ENCODE assay signal across 21 mouse cellular contexts in the genomic region with DNA sequence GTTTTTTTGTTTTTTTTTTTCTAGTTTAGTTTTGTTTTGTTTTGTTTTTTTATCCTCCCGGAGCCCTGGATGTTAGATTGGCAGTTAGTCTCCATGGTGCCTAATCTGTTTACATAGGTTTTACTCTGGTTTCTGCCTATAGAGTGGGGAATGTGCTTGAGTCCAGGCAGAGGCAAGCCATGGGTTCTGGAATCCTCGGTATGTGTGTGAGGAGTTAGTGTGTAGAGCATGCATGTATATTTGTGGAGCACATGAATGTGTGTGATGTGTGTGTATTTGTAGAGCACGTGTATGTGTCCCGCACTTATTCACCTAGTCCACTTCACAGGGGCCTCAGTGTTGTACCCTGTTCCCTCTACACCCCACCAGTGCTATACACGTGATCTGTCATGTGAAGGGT. TPM values are rescaled to one million over a fixed set of nuclear protein-coding genes. Genes with fewer than 3 reads are reported as not detected.
DNase-seq lines count a peak whose midpoint lies in the region; ATAC-seq and TF ChIP-seq lines count a peak whose summit lies in the region.
"Had no signal": no experiment of that assay in that cellular context is flagged by ENCODE, and none has a peak within 500 bp of the region (broad histone marks: within the 10 kb centered on the region; RNA-seq: fewer than 3 reads in every experiment).

No protein-coding gene starts in this region.

- no peaks in the 10 kb centered on the region for H3K27me3 ChIP-seq in limb, embryonic 15.5 days
- no peaks in the 10 kb centered on the region for H3K27me3 ChIP-seq in limb, embryonic 10.5 days (ENCODE audit: low read depth, poor library complexity, severe bottlenecking)
- no peaks in the 10 kb centered on the region for H3K27me3 ChIP-seq in midbrain, embryonic 11.5 days (ENCODE audit: control insufficient read depth, insufficient read depth, low read length)
- H3K27me3 ChIP-seq in midbrain, embryonic 16.5 days (ENCODE audit: control insufficient read depth, insufficient read depth, low read depth, low read length) = no peaks in the 10 kb centered on the region
- H3K27me3 ChIP-seq in cerebellum, adult 2 months (ENCODE audit: control insufficient read depth, insufficient read depth, low read length) = no peaks in the 10 kb centered on the region; the same call in 1 of the 2 replicates
- H3K27me3 ChIP-seq: embryonic facial prominence, embryonic 13.5 days; forebrain, embryonic 15.5 days; heart, embryonic 13.5 days; hindbrain, embryonic 12.5 days; kidney, embryonic 15.5 days; liver, embryonic 13.5 days; neural tube, embryonic 15.5 days had no signal

- no peak overlapping the region for H3K4me2 ChIP-seq in limb, embryonic 15.5 days
- no peak overlapping the region for H3K4me2 ChIP-seq in midbrain, embryonic 11.5 days
- H3K4me2 ChIP-seq in midbrain, embryonic 16.5 days (ENCODE audit: low read length) = no peak overlapping the region
- H3K4me2 ChIP-seq: embryonic facial prominence, embryonic 13.5 days; forebrain, embryonic 15.5 days; heart, embryonic 13.5 days; hindbrain, embryonic 12.5 days; kidney, embryonic 15.5 days; liver, embryonic 13.5 days; neural tube, embryonic 15.5 days had no signal

- H3K36me3 ChIP-seq in limb, embryonic 15.5 days = no peaks in the 10 kb centered on the region
- no peaks in the 10 kb centered on the region for H3K36me3 ChIP-seq in limb, embryonic 10.5 days
- H3K36me3 ChIP-seq in midbrain, embryonic 11.5 days (ENCODE audit: control insufficient read depth, insufficient read depth, low read length) = no peaks in the 10 kb centered on the region
- no peaks in the 10 kb centered on the region for H3K36me3 ChIP-seq in midbrain, embryonic 16.5 days (ENCODE audit: control insufficient read depth, insufficient read depth, low read length)
- H3K36me3 ChIP-seq: embryonic facial prominence, embryonic 13.5 days; forebrain, embryonic 10.5 days; forebrain, embryonic 15.5 days; heart, embryonic 13.5 days; hindbrain, embryonic 12.5 days; kidney, embryonic 15.5 days; liver, embryonic 13.5 days; neural tube, embryonic 15.5 days had no signal

- H3K27ac ChIP-seq in gastrocnemius, adult 2 months = peak overlapping the region; percentile 65
- H3K27ac ChIP-seq in limb, embryonic 15.5 days = 0 out of 2 replicates have a peak overlapping the region, but pooled peaks have one; percentile 7
- no peak overlapping the region for H3K27ac ChIP-seq in limb, embryonic 10.5 days
- H3K27ac ChIP-seq in midbrain, embryonic 11.5 days (ENCODE audit: low read depth, low read length) = no peak overlapping the region
- no peak overlapping the region for H3K27ac ChIP-seq in midbrain, embryonic 16.5 days (ENCODE audit: low read length)
- H3K27ac ChIP-seq in cerebellum, adult 2 months (ENCODE audit: insufficient read depth, low read length) = no peak overlapping the region
- H3K27ac ChIP-seq: embryonic facial prominence, embryonic 13.5 days; heart, adult 2 months; heart, embryonic 13.5 days; hindbrain, embryonic 12.5 days; kidney, embryonic 15.5 days; liver, embryonic 13.5 days; neural tube, embryonic 15.5 days had no signal

- no peak overlapping the region for H3K4me3 ChIP-seq in gastrocnemius, adult 2 months
- no peak overlapping the region for H3K4me3 ChIP-seq in limb, embryonic 15.5 days
- no peak overlapping the region for H3K4me3 ChIP-seq in limb, embryonic 10.5 days
- H3K4me3 ChIP-seq in midbrain, embryonic 11.5 days (ENCODE audit: low read depth, low read length) = no peak overlapping the region
- H3K4me3 ChIP-seq in midbrain, embryonic 16.5 days (ENCODE audit: low read depth, low read length) = no peak overlapping the region
- H3K4me3 ChIP-seq in cerebellum, adult 2 months (replicated peaks; ENCODE audit: insufficient read depth, low read depth, low read length) = no peak overlapping the region
- H3K4me3 ChIP-seq: embryonic facial prominence, embryonic 13.5 days; forebrain, embryonic 10.5 days; forebrain, embryonic 15.5 days; heart, adult 2 months; heart, embryonic 13.5 days; hindbrain, embryonic 12.5 days; kidney, embryonic 15.5 days; layer of hippocampus, adult 2 months; liver, embryonic 13.5 days; neural tube, embryonic 15.5 days had no signal

- H3K9me3 ChIP-seq in limb, embryonic 15.5 days = no peaks in the 10 kb centered on the region
- H3K9me3 ChIP-seq in limb, embryonic 10.5 days (replicated peaks) = no peaks in the 10 kb centered on the region
- no peaks in the 10 kb centered on the region for H3K9me3 ChIP-seq in midbrain, embryonic 11.5 days (ENCODE audit: control insufficient read depth, low read length)
- no peaks in the 10 kb centered on the region for H3K9me3 ChIP-seq in midbrain, embryonic 16.5 days (replicated peaks; ENCODE audit: control insufficient read depth, low read length, poor library complexity, severe bottlenecking)
- H3K9me3 ChIP-seq: embryonic facial prominence, embryonic 13.5 days; forebrain, embryonic 10.5 days; forebrain, embryonic 15.5 days; heart, embryonic 13.5 days; hindbrain, embryonic 12.5 days; kidney, embryonic 15.5 days; liver, embryonic 13.5 days; neural tube, embryonic 15.5 days had no signal

- DNase-seq in gastrocnemius, adult 2 months = no peak
- DNase-seq in gastrocnemius, postnatal 36 days = no peak
- no peak for DNase-seq in limb, embryonic 10.5 days (ENCODE audit: low spot score)
- DNase-seq in midbrain, embryonic 11.5 days (ENCODE audit: low spot score, missing footprints) = peak; percentile 76
- peak; percentile 18 for DNase-seq in yolk sac, embryonic 10.5 days (ENCODE audit: low spot score)
- no peak for DNase-seq in cerebellum, adult 2 months
- DNase-seq: cerebellum, adult 9-10 months; cerebellum, postnatal 36 days; right cerebral cortex, postnatal 14 days had no signal

- no peak for TF ChIP-seq POLR2A in cerebellum, adult 2 months (IDR thresholded peaks at IDR 0.05; ENCODE audit: borderline replicate concordance, insufficient read depth, low read length)

- WGBS in limb, embryonic 15.5 days = 84% methylated on average over 5 of the region's 5 CpGs
- WGBS in limb, embryonic 10.5 days = 91% methylated on average over 5 of the region's 5 CpGs
- 71% methylated on average over 5 of the region's 5 CpGs for WGBS in midbrain, embryonic 11.5 days
- WGBS in midbrain, embryonic 16.5 days = 70% methylated on average over 5 of the region's 5 CpGs
- 93% methylated on average over 5 of the region's 5 CpGs for WGBS in cerebellum, adult 2 months

- no peak overlapping the region for H3K9ac ChIP-seq in limb, embryonic 15.5 days
- H3K9ac ChIP-seq in midbrain, embryonic 11.5 days (ENCODE audit: low read length) = no peak overlapping the region
- H3K9ac ChIP-seq in midbrain, embryonic 16.5 days (ENCODE audit: low read depth, low read length) = no peak overlapping the region
- H3K9ac ChIP-seq: embryonic facial prominence, embryonic 13.5 days; forebrain, embryonic 15.5 days; heart, embryonic 13.5 days; hindbrain, embryonic 12.5 days; kidney, embryonic 15.5 days; liver, embryonic 13.5 days; neural tube, embryonic 15.5 days had no signal

- no peak for ATAC-seq in limb, embryonic 15.5 days (ENCODE audit: insufficient number of reproducible peaks, low FRiP score, low TSS enrichment, low read depth)
- ATAC-seq in midbrain, embryonic 11.5 days (ENCODE audit: low FRiP score) = peak; percentile 59
- ATAC-seq in midbrain, embryonic 16.5 days = no peak

- intact Hi-C loops in gastrocnemius, adult 2 months (cut with DNase I) = no loop called here
- intact Hi-C loops in gastrocnemius, postnatal 36 days (cut with DNase I) = no loop called here

- TF ChIP-seq CTCF in gastrocnemius, adult 2 months (IDR thresholded peaks at IDR 0.05) = no peak
- no peak for TF ChIP-seq CTCF in cerebellum, adult 2 months (IDR thresholded peaks at IDR 0.05; ENCODE audit: borderline replicate concordance, insufficient read depth, low read depth, low read length)

- peaks cover 22% of the 10 kb centered on the region for H3K4me1 ChIP-seq in limb, embryonic 15.5 days
- H3K4me1 ChIP-seq in limb, embryonic 10.5 days = peaks cover 15% of the 10 kb centered on the region
- H3K4me1 ChIP-seq in midbrain, embryonic 11.5 days (ENCODE audit: control insufficient read depth, insufficient read depth, low read length) = peaks cover 7% of the 10 kb centered on the region
- H3K4me1 ChIP-seq in midbrain, embryonic 16.5 days (ENCODE audit: control insufficient read depth, insufficient read depth, low read length) = peaks cover 4% of the 10 kb centered on the region
- no peaks in the 10 kb centered on the region; the same call in 1 of the 2 replicates for H3K4me1 ChIP-seq in cerebellum, adult 2 months (ENCODE audit: control insufficient read depth, insufficient read depth, low read length)

RNA-seq across cellular contexts. Expression of a gene that starts 48.7 kb away (rescaled TPM):
- 1 to 10 TPM; 5.5 to 9.5 TPM for total RNA-seq in gastrocnemius, adult 2 months (2021)
- 1 to 10 TPM; 5.0 to 5.5 TPM for total RNA-seq in gastrocnemius, postnatal 36 days (2021)
- 2.5 and 2.9 TPM in 2 replicates for polyA plus RNA-seq in limb, embryonic 15.5 days (2015; fragmentation: Nextera tagmentation; extraction: Ambion mirVana)
- 0.91 and 0.95 TPM in 2 replicates for polyA plus RNA-seq in limb, embryonic 10.5 days (2016; fragmentation: Nextera tagmentation; extraction: Ambion mirVana)
- 0.83 and 1.1 TPM in 2 replicates for polyA plus RNA-seq in midbrain, embryonic 11.5 days (2014; fragmentation: Nextera tagmentation; extraction: Ambion mirVana)
- polyA plus RNA-seq in midbrain, embryonic 16.5 days (2015; fragmentation: Nextera tagmentation; extraction: Ambion mirVana) = 2.1 and 2.5 TPM in 2 replicates
- polyA plus RNA-seq in cerebellum, adult 2 months (2012; rRNA removed) = 8.0 and 8.3 TPM in 2 replicates

Comparison
In these comparisons a context has a peak if more than half of its experiments do, and no peak if none do; other contexts are left out.
1. H3K27ac ChIP-seq: peak in gastrocnemius, adult 2 months (single experiment) and limb, embryonic 15.5 days (single experiment); none in limb, embryonic 10.5 days (single experiment), midbrain, embryonic 11.5 days (single experiment), midbrain, embryonic 16.5 days (single experiment) and cerebellum, adult 2 months (single experiment).
2. DNase-seq: peak in midbrain, embryonic 11.5 days (single experiment) and yolk sac, embryonic 10.5 days (single experiment); none in gastrocnemius, adult 2 months (single experiment), gastrocnemius, postnatal 36 days (0 of 2), limb, embryonic 10.5 days (single experiment) and cerebellum, adult 2 months (0 of 2).